Mouse (Mus musculus): ENCODE measurements around the gene Fdxr.

The Fdxr gene

DNA sequence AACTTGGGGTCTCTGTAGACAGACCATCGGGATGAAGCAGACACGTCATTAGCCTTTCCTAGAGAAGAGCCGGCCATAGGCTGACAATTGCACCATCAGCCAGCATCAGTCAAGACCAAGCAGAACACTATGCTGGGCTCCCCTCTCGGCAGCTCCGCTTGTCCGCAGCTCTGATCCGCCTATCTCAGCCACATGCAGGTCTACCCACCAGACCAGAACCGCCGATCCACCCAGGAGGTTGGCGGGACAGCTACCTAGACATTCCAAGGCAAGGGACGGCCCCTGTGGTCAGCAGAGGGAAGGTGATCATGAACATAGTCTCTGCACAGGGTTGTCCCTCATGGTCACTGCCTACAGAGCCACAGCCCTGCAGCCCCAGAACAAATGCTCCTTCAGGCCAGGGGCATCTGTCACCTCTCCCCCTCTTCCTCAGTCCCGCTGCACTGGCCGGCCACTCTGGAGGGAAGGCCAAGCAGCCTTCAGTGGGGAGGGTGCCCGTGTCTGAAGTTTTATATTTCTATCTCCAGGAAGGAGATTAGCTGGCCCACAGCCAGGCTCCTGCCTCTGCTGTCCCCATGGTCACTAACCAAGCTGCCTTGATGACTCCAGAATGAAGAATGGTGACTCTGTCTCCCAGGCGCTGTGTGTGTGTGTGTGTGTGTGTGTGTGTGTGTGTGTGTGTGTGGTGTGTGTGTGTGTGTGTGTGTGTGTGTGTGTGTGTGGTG is 42.4 kb downstream of the Fdxr start:
- peak; percentile 70 for DNase-seq (ENCODE audit: low spot score)

DNA sequence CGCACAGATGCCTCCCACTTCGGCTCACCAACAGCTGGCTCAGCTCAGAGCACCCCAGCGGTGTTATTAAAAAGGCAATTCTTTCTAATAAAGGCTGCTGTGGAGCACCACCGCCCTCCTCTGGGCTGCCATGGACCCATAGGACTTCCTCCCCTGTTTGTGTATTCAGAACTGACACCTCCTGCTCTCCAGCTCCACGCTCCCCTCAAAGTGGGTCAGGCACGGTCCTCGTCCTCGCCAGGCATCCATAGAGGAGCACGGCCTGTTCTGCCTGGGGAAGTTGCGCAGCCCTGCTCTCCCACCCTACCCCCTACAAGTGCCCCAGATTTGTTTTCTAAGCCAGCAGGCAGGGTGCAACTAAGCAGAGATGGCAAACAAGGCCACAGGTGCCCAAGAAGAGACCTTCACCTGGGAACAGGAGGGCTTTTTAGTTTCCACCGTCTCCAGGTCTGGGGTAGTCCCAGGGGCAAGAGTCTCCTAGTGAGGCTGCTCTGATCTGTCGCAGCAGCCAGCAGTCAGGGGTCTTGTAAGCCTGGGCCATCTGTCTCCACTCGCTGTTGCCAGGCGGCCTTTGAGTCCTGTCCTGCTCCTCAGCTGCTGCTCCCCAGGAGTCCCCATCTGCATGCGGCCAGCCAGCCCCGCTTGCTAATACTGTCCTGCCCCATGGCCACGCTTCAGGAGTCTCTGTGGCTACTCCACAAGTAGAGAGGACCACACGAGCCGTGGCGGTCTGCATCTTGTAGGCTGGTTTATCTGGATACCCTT is 43.1 kb downstream of the Fdxr start:
- DNase-seq (ENCODE audit: low spot score) = no peak

DNA sequence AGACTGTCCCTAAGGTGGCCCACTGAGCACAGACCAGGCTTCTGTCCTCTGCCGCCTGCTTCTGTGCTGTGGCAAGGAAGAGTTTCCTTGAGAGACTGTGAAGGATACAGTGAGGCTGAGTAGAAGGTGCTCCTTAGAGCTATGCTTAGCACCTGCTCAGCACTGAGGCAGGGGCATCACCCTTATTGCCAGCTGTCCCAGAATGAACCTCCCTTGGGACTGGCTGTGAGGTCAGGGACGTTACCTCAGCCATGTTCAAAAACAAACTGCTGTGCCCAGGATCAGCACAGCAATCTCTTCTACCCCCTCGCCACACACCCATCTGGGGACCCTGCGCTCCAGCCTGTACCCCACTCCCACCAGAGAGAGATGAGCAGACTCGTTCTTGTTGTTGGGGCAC is 44.0 kb downstream of the Fdxr start:
- no peak for DNase-seq (ENCODE audit: low spot score)

DNA sequence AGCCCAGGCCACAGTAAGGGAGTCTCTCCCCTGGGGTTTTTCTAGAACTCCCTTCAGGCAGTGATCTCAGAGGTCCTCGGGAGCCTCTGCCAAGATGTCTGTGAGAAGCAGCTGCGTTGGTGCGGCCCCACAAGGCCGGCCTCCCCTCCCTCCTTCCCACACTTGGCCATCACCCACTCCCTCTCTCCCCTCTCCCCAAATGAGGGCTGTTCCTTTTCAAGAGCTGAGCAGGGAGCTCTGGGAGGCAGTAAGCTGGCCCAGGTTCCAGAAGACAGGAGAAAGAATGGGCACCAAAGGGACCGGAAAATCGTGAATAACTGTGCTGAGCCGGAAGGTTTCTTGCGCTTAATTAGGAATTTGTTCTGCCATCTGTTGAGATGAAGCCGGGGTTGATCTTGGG is 44.9 kb downstream of the Fdxr start:
- no peak for DNase-seq (ENCODE audit: low spot score)

DNA sequence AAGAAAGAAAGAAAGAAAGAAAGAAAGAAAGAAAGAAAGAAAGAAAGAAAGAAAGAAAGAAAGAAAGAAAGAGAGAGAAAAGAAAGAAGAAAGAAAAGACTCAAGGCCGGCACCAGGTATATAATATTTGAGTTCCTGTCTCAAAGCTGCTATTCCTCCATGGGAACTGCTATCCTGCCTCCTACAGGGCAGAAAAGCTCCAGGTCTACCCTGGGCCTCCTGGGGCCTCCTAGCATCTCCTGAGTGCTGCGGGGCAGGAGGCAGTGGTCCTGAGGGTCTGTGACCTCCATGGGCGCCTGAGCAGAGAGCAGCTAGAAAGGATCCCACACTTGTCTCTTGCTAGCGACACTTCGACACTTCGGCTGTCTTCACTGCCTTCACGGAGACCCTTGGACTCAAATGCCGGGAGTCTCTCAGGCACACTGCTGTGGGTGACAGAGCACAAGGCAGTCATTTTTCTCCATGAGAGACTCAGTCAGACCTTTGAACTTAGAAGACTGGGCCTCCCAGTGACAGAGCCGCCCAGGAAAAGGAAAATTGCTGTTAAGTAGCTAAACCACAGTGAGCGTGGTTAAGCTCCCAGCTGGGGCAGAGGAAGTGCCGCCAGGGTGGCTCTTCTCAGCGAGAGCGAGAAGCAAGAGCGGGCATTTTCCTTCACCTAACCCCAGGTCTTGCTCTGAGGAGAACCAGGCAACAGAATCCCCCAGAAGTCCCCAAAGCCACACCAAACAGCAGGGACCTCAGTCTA is 45.5 kb downstream of the Fdxr start:
- no peak for DNase-seq (ENCODE audit: low spot score)

DNA sequence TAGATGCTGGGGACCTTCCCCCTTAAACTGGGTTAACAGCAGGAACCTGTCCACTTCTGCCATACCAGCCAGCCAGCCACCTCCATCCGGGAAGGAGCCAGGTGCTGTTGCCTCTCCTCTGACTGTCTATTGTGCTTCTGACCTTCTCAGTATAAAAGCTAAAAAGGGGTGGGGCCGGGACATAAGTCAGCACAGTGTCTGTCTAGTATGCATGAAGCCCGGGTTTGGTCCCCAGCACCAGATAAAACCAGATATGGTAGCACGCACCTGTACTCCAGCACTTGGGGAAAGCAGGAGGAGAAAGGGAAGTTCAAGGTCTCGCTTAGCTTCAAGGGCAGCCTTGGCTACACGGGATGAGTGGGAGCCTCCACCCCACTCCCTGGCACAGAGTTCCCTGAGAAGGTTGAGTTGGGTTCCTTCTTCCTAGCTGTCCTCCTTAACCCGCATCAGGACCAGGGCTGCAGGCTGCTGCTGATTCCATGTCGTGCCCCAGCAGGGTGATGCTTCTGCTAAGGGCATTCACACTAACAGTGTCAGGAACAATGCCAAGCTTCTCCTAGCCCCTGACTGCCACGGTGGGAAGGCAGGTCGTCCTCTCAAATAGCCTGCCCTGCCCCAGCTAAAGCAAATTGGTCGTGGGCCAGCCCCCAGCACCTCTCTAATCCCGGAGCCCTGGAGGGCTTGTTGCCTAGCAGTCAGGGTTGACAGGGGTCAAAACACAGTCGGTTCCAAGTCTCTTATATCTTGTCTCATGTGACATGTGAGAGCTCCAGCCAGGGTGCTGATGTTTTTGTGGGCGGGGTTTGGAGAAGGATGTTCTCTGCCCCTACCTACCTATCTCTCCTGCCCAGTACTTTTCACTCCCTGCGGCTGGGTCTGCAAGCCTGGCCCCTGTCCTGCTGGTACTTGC is 47.6 kb downstream of the Fdxr start:
- DNase-seq (ENCODE audit: low spot score) = no peak

DNA sequence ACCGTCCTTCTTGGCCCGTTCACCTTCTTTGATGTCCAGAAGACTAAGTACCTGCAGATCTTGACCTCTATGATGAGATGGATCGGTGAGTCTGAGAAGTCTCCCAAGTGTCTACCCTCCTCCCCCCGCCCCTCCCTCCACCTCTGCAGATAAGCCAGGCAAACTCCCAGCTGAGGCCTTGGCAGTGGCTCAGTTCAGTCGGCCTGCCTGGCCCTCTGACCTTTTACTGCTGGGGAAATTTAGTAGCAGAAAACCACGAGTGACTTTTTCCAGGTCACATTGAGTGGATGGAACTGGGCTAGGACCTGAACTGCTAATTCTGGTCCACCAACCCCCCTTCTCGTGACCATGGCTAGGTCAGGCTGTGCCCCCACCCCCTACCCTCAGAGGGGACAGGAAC is 48.4 kb downstream of the Fdxr start:
- no peak for DNase-seq (ENCODE audit: low spot score)

DNA sequence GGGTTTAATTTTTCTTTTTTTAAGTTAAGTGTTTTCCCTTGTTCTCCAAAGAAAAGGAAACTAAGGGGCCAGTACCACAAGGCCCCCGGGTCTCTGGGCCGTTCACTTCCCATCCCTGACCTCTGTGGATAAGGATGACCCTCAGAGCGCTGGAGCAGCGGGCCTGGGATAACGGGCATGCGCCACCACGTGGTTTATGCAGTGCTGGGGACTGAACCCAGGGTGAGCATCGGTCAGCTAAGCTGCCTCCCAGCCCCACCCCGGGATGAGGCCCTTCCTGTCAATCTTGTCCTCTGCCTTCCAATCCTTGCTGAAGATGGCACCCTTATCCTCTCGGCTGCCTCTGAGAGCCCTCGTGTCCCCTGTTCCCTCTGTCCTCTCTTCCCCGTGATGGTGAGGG is 49.2 kb downstream of the Fdxr start:
- no peak for DNase-seq (ENCODE audit: low spot score)

DNA sequence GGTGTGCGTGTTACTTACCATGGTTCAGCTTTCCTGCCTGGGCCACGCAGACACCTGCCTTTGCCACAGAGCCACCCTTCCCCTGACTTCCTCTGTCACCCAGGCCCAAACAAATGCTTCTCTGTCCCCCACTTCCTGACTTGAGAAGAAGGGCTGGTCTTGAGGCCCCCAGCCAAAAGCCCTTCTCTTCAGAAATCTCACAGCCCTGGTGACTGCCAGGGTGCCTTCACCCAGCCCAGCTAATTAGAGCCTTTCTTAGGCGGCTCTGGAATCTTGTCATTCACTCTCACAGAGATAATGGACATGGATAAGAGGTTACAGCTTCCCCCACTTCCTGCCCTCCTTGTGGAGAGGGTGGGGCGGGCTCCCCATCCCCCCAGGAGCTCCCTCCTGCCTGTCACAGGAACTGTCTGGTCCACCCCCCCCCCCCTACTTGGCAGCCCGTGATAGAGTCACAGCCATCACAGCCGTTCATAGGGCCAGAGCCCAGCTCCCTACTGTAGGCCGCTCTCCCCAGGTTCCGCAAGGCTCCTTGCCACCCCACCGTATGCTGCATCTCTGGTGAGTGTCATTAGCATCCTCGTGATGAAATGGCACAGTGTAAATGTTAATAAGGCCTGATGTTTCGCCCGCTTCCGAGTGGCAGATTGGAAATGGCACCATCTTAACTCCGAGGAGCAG is 49.9 kb downstream of the Fdxr start:
- no peak for DNase-seq (ENCODE audit: low spot score)

DNA sequence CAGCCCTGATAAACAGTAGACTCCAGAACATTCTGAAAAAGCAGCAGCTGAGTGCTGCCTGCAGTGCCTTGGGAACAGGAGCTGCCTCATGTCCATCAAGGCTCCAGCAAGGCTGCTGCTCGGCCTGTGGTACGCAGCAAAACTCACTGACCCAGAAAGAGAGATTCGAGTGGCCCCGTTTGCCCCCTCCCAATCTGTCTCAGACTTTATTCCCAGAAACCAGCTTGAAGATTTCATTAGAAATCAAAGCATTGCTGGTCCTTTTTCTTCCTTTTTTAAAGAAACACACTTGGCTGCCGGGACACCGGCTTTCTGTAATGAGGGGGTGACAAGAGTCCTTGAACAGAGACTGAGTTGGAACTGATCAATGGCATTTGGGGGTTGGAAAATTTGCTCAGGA is 51.5 kb downstream of the Fdxr start:
- no peak for DNase-seq (ENCODE audit: low spot score)

DNA sequence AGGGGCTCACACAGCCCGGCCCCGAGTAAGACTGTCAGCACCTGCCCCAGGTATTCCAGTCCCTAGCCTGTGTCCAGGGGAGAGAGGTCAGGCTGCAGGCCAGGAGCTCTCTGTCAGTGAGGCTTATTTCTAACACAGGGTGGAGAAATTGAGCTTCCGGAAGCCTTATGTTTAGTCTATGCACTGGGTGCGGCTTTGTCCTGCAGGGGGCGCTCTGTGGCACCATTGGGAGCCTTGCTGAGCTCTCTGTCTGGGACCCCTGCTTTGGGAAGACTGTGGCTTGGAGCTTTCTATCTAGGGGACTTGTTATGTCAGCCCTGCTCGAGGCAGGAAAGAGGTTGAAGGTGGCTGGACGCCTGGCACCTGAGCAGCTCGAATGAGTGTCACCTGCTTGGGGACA is 52.0 kb downstream of the Fdxr start:
- peak; percentile 85 for DNase-seq (ENCODE audit: low spot score)

DNA sequence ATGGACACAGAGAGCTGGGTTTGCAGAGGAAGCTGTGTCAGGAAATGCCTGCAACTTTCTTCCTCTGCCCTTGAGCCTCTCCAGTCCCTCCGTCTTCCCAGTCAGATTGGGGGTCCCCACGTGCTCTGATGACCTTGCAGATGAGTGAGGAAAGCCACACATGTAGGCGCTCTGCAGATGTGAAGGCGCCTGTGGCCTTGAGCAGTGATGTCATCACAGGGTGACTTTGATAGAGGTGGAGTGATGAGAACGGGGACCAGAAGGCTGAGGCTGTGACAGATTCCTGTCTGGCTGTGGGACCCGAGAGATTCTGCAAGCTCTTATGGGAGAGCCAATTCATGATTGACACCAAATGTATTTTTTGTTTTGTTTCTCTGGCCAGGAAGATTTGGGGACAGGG is 53.0 kb downstream of the Fdxr start:
- no peak for DNase-seq (ENCODE audit: low spot score)

DNA sequence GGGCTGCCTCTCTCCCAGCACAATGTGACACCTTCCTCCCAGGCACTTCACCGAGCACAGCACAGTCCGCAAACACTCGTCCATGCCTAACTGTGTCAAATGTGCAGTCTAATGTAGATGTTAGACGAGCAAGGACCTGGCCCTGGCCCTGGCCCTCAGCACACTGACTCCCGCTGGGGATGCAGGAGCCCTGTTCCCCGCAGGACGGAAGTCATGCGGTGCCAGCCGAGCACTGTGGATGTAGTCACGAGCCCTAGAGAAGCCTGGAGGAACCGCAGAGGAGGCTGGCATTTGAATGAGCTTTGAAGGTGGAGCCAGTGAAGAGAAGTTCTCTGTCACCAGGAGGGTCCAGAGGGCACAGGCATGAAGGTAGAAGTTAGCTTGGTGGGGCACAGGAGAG is 53.4 kb downstream of the Fdxr start:
- DNase-seq (ENCODE audit: low spot score) = no peak

DNA sequence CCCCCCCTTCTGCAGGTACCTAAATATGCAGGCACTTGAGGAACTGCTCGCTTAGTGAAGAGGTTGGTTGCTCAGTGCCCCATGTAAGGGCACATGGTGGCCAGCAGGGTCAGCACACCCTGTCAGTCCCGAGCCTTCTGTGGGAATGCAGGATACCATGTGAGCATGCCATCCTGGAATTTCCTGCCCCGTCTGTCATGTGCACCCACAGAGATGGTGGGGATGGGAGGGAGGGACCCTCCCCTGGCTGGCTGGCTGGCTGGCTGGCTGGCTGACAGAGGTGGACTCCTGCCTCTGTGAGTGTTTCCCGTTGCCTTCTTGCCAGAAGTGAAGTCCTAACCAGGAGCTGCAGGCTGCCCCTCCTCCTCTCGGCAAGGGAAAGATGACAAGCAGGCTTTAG is 54.3 kb downstream of the Fdxr start:
- no peak for DNase-seq (ENCODE audit: low spot score)

DNA sequence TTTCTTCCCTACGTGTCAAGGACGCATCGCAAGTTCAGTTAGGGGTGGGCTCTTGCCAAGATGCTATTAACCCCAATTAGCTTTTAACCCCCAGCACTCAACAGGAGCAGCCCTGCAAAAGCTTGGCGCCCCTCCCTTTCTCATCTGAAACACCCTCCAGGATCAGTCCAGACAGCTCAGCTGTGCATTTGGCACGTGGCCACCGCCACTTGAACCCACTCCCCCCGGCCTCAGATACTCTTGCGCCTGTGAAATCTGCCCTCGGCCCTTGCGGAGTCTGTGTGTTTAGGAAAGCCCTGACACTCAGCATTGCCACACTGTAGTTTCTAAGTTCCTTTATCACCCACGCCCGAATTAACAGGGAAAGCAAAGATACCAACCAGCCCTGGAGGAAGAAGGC is 54.8 kb downstream of the Fdxr start:
- DNase-seq (ENCODE audit: low spot score) = no peak

DNA sequence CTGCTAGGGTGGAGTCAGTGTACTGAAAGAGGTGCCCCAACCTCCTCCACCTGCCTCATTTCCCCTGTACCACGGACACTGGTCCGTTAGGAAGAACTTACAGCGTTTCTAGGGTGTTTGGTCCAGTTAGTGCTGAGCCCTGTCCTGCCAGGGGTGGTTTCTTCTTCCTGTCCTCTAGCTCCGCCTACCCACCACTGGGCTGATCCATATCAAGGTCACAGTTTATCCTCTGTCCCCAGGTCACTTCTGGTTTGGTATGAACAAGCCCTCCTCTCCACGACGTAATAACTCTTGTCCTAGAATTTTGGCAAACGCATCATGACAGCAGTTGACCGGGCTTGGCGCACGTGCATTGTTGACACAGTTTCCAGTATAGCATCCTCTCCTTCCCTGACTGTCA is 57.2 kb downstream of the Fdxr start:
- DNase-seq (ENCODE audit: low spot score) = no peak

DNA sequence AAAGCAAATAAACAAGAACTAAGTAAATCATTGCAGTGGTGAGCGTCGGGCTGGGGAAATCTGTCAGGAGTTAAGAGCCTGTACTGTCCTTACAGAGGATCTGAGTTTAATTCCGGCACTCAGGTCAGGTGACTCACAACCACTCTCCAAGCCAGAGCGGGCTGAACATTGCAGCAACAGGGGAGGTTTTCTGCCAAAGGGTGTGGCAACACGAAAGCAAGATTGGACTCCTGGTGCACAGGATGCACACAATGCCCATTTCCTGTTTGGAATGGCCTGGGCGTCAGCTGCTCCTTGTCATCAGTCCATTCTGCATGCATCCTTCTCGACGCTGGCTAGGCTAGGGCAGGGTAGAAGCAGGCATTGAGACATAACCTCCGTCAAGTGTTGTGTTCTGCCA is 57.6 kb downstream of the Fdxr start:
- no peak for DNase-seq (ENCODE audit: low spot score)
